Mouse (Mus musculus): ENCODE data around the gene Zfand6.

The Zfand6 gene

GRCm38 (mm10) chr7:84587101-84587783 lies 102.5 kb downstream of the Zfand6 start:
- no peak for DNase-seq

DNA sequence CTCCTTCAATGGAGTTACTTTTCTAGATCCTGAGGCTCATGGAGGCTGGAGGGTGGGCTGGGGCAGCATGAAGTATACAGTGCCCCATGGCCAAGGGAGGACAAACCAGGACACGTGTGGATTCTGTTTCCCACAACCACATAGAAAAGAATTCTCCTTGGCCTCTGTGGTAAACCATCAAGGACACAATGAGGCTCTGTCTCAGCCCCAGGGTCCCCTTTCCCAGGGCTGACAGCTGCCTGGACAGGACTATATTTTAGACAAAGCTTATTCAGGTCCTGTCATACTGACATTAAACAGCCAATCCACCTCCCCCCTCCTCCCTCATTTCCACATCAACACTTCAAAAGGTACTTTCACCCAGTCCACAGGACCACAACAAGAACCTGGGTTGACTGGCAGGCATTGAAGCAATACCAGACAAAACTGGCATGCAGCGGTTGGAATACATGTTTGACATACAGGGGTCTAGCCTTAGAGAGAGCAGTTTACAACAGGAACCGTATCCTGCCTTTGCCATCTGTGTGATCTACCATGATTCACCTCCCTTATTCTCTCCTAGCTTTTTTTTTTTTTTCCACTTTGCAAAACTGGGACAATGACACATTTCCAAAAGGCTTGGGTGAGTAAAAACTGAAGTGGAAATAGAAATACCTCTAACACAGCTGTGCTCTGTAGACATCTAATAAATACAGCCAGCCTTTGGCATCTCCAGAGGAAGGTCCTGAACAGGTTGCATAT lies 103.2 kb downstream of the Zfand6 start:
- DNase-seq, result no peak

- DNase-seq, result no peak
These were observed 104.7 kb downstream of the Zfand6 start for GRCm38 (mm10) chr7:84585086-84585485.

- DNase-seq, result no peak
These were observed 110.0 kb downstream of the Zfand6 start for GRCm38 (mm10) chr7:84579769-84580168.

GRCm38 (mm10) chr7:84578841-84579240 lies 110.9 kb downstream of the Zfand6 start:
- DNase-seq, result no peak

GRCm38 (mm10) chr7:84577034-84577433 lies 112.7 kb downstream of the Zfand6 start:
- no peak for DNase-seq

DNA sequence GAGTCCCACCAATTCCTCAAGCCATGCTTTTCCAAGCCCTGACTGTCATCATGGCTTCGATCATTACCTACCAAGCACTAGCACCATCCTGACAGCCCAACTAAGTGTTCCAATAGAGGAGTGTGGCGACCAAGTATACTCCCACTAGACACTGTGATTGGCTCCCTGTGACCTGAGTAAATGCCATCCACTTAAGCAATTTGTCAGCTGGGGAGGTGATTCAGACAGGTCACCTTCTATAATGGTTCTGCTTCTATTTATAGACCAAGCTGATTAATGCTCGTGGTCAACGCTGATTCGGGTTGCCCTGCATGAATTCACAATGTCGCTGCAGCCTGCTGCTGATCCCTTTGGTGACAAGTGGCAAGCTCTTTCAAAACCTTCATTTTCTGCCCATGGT lies 123.6 kb downstream of the Zfand6 start:
- no peak for DNase-seq

- DNase-seq, result no peak
These were observed 125.5 kb downstream of the Zfand6 start for GRCm38 (mm10) chr7:84564236-84564635.

Data from cerebellum, adult 11-12 months (tissue).